Mouse (Mus musculus): ENCODE results near the gene Cacng5. TPM values are rescaled to one million over a fixed set of nuclear protein-coding genes. Genes with fewer than 3 reads are reported as not detected.

Gene Cacng5
- polyA plus RNA-seq, 1 experiment from 2014 or later = 0.82 TPM

DNA sequence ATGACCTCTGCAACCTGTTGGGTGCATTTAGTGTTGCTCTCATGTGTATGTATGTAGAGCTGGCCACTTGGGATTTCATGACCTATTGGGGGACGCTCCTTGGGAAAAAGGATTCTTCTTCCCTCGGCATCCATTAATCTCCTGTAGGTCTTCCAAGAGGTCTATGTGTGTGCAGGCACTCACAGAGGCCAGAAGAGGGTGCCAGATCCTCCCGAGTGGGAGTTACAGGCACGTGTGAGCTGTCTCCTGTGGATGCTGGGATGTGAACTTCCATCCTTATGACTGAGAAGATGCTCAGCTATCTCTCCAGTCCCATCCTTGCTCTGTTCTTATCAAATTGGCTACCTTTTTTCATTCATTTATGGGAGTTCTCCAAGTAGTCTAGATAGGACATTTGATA, 14.4 kb downstream of the Cacng5 start:
- Histone ChIP-seq H3K4me2 (replicated peaks; ENCODE audit: low read depth, low read length) (no peak overlapping the region), H3K4me3 (ENCODE audit: low read depth, low read length) (no peak overlapping the region), H3K27ac (ENCODE audit: low read depth, low read length) (no peak overlapping the region), H3K27me3 (ENCODE audit: control insufficient read depth, insufficient read depth, low read length) (no peaks in the 10 kb centered on the region), H3K4me1 (replicated peaks; ENCODE audit: control insufficient read depth, insufficient read depth, low read length) (no peaks in the 10 kb centered on the region), H3K9ac (ENCODE audit: low read depth, low read length) (no peak overlapping the region), H3K9me3 (ENCODE audit: control insufficient read depth, low read length) (no peaks in the 10 kb centered on the region), H3K36me3 (ENCODE audit: control insufficient read depth, insufficient read depth, low read length) (no peaks in the 10 kb centered on the region)
- peak; percentile 29 for DNase-seq (ENCODE audit: low spot score)
- ATAC-seq (ENCODE audit: low FRiP score) = no peak
- 45% methylated on average over 4 of the region's 4 CpGs for WGBS

GRCm38 (mm10) chr11:107898698-107899097, 16.2 kb downstream of the Cacng5 start:
- 62% methylated on average over 2 of the region's 2 CpGs for WGBS
- Histone ChIP-seq H3K27ac (ENCODE audit: low read depth, low read length) (no peak overlapping the region), H3K4me3 (ENCODE audit: low read depth, low read length) (no peak overlapping the region), H3K9ac (ENCODE audit: low read depth, low read length) (no peak overlapping the region), H3K36me3 (ENCODE audit: control insufficient read depth, insufficient read depth, low read length) (no peaks in the 10 kb centered on the region), H3K9me3 (ENCODE audit: control insufficient read depth, low read length) (no peaks in the 10 kb centered on the region), H3K27me3 (ENCODE audit: control insufficient read depth, insufficient read depth, low read length) (no peaks in the 10 kb centered on the region), H3K4me2 (replicated peaks; ENCODE audit: low read depth, low read length) (no peak overlapping the region), H3K4me1 (replicated peaks; ENCODE audit: control insufficient read depth, insufficient read depth, low read length) (no peaks in the 10 kb centered on the region)
- ATAC-seq (ENCODE audit: low FRiP score) (no peak), DNase-seq (ENCODE audit: low spot score) (no peak)

- no peak overlapping the region for H3K27ac ChIP-seq (ENCODE audit: low read depth, low read length)
- no peaks in the 10 kb centered on the region for H3K9me3 ChIP-seq (ENCODE audit: control insufficient read depth, low read length)
- no peaks in the 10 kb centered on the region for H3K27me3 ChIP-seq (ENCODE audit: control insufficient read depth, insufficient read depth, low read length)
- WGBS = 76% methylated on average over 4 of the region's 4 CpGs
- no peaks in the 10 kb centered on the region for H3K36me3 ChIP-seq (ENCODE audit: control insufficient read depth, insufficient read depth, low read length)
- H3K4me2 ChIP-seq (replicated peaks; ENCODE audit: low read depth, low read length) = no peak overlapping the region
- DNase-seq (ENCODE audit: low spot score) (no peak), ATAC-seq (ENCODE audit: low FRiP score) (no peak)
- H3K4me1 ChIP-seq (replicated peaks; ENCODE audit: control insufficient read depth, insufficient read depth, low read length) = no peaks in the 10 kb centered on the region
- no peak overlapping the region for H3K9ac ChIP-seq (ENCODE audit: low read depth, low read length)
- H3K4me3 ChIP-seq (ENCODE audit: low read depth, low read length) = no peak overlapping the region
These were observed 19.2 kb downstream of the Cacng5 start for GRCm38 (mm10) chr11:107895635-107896034.

DNA sequence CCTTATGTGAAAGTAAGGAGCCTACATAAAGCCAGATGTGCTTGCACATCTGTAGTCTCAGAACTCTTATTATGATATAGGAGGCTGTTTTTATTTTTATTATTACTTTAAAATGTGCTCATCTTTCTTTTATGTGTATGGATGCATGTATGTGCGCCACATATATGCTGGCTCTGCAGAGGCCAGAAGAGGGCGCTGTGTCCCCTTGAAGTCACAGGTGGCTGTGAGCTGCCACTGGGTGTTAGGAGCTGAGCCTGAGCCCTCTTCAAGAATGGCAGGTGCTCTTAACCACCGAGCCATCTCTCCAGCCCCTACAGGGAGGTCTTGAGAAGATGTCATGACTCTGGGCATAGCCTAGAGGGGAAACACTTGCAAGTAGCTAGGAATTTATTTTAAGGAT, 23.5 kb downstream of the Cacng5 start:
- no peak for DNase-seq (ENCODE audit: low spot score)
- no peak for ATAC-seq (ENCODE audit: low FRiP score)

GRCm38 (mm10) chr11:107887342-107887741, 27.5 kb downstream of the Cacng5 start:
- no peak for DNase-seq (ENCODE audit: low spot score)
- H3K4me1 ChIP-seq (replicated peaks; ENCODE audit: control insufficient read depth, insufficient read depth, low read length) = no peaks in the 10 kb centered on the region

More for the DNA sequence above, 23.5 kb downstream of the Cacng5 start:
- H3K27ac ChIP-seq (ENCODE audit: low read depth, low read length) = no peak overlapping the region
- no peaks in the 10 kb centered on the region for H3K4me1 ChIP-seq (replicated peaks; ENCODE audit: control insufficient read depth, insufficient read depth, low read length)
- H3K4me3 ChIP-seq (ENCODE audit: low read depth, low read length) = no peak overlapping the region
- WGBS = 87% methylated on average over 3 of the region's 3 CpGs
- no peaks in the 10 kb centered on the region for H3K27me3 ChIP-seq (ENCODE audit: control insufficient read depth, insufficient read depth, low read length)
- H3K36me3 ChIP-seq (ENCODE audit: control insufficient read depth, insufficient read depth, low read length) = no peaks in the 10 kb centered on the region
- no peak overlapping the region for H3K9ac ChIP-seq (ENCODE audit: low read depth, low read length)
- no peak overlapping the region for H3K4me2 ChIP-seq (replicated peaks; ENCODE audit: low read depth, low read length)
- no peaks in the 10 kb centered on the region for H3K9me3 ChIP-seq (ENCODE audit: control insufficient read depth, low read length)

GRCm38 (mm10) chr11:107876840-107877239, 38.0 kb downstream of the Cacng5 start:
- Histone ChIP-seq H3K4me2 (replicated peaks; ENCODE audit: low read depth, low read length) (no peak overlapping the region), H3K4me3 (ENCODE audit: low read depth, low read length) (no peak overlapping the region), H3K36me3 (ENCODE audit: control insufficient read depth, insufficient read depth, low read length) (no peaks in the 10 kb centered on the region), H3K9me3 (ENCODE audit: control insufficient read depth, low read length) (no peaks in the 10 kb centered on the region), H3K4me1 (replicated peaks; ENCODE audit: control insufficient read depth, insufficient read depth, low read length) (no peaks in the 10 kb centered on the region), H3K27me3 (ENCODE audit: control insufficient read depth, insufficient read depth, low read length) (no peaks in the 10 kb centered on the region), H3K27ac (ENCODE audit: low read depth, low read length) (no peak overlapping the region), H3K9ac (ENCODE audit: low read depth, low read length) (no peak overlapping the region)
- DNase-seq (ENCODE audit: low spot score) (no peak), ATAC-seq (ENCODE audit: low FRiP score) (no peak)
- WGBS = 75% methylated on average over 5 of the region's 5 CpGs

More at GRCm38 (mm10) chr11:107887342-107887741, 27.5 kb downstream of the Cacng5 start:
- 91% methylated on average over 6 of the region's 6 CpGs for WGBS
- H3K27me3 ChIP-seq (ENCODE audit: control insufficient read depth, insufficient read depth, low read length) = no peaks in the 10 kb centered on the region
- no peaks in the 10 kb centered on the region for H3K9me3 ChIP-seq (ENCODE audit: control insufficient read depth, low read length)
- H3K9ac ChIP-seq (ENCODE audit: low read depth, low read length) = no peak overlapping the region
- ATAC-seq (ENCODE audit: low FRiP score) = no peak
- no peaks in the 10 kb centered on the region for H3K36me3 ChIP-seq (ENCODE audit: control insufficient read depth, insufficient read depth, low read length)
- H3K4me3 ChIP-seq (ENCODE audit: low read depth, low read length) = no peak overlapping the region
- H3K27ac ChIP-seq (ENCODE audit: low read depth, low read length) = no peak overlapping the region
- no peak overlapping the region for H3K4me2 ChIP-seq (replicated peaks; ENCODE audit: low read depth, low read length)

- H3K36me3 ChIP-seq (ENCODE audit: control insufficient read depth, insufficient read depth, low read length) = no peaks in the 10 kb centered on the region
- no peak overlapping the region for H3K27ac ChIP-seq (ENCODE audit: low read depth, low read length)
- H3K27me3 ChIP-seq (ENCODE audit: control insufficient read depth, insufficient read depth, low read length) = no peaks in the 10 kb centered on the region
- H3K9me3 ChIP-seq (ENCODE audit: control insufficient read depth, low read length) = no peaks in the 10 kb centered on the region
- 84% methylated on average over 18 of the region's 18 CpGs for WGBS
- no peak overlapping the region for H3K9ac ChIP-seq (ENCODE audit: low read depth, low read length)
- no peaks in the 10 kb centered on the region for H3K4me1 ChIP-seq (replicated peaks; ENCODE audit: control insufficient read depth, insufficient read depth, low read length)
- no peak for DNase-seq (ENCODE audit: low spot score)
- no peak overlapping the region for H3K4me2 ChIP-seq (replicated peaks; ENCODE audit: low read depth, low read length)
- ATAC-seq (ENCODE audit: low FRiP score) = no peak
- H3K4me3 ChIP-seq (ENCODE audit: low read depth, low read length) = no peak overlapping the region
These were observed 38.9 kb downstream of the Cacng5 start for GRCm38 (mm10) chr11:107875861-107876494.

- DNase-seq (ENCODE audit: low spot score) = no peak
- WGBS = 68% methylated on average over 6 of the region's 6 CpGs
These were observed 42.1 kb downstream of the Cacng5 start for GRCm38 (mm10) chr11:107872743-107873142.

DNA sequence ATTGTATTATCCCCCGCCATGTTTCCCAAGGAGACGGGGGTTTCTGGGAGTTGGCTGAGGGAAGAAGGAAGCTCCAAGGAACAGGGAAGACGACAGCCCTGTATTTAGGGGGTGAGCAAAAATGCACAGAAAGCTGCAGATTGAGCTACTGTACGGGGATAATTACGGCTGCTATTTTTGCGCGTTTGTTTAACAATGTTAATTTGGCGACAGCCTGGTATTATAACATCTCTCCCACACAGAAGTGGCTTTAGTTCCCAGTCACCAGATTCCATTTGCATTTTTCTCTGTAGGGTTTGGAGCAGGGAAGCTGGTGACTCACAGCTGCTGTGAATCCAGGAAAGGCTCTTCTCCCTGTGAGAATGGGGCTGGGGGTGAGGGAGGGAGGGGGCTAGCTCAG, 47.3 kb downstream of the Cacng5 start:
- DNase-seq (ENCODE audit: low spot score) = no peak
- H3K27ac ChIP-seq (ENCODE audit: low read depth, low read length) = no peak overlapping the region
- ATAC-seq (ENCODE audit: low FRiP score) = no peak

More at GRCm38 (mm10) chr11:107872743-107873142, 42.1 kb downstream of the Cacng5 start:
- no peaks in the 10 kb centered on the region for H3K4me1 ChIP-seq (replicated peaks; ENCODE audit: control insufficient read depth, insufficient read depth, low read length)
- H3K27ac ChIP-seq (ENCODE audit: low read depth, low read length) = no peak overlapping the region
- no peak for ATAC-seq (ENCODE audit: low FRiP score)
- no peak overlapping the region for H3K4me3 ChIP-seq (ENCODE audit: low read depth, low read length)
- H3K9me3 ChIP-seq (ENCODE audit: control insufficient read depth, low read length) = no peaks in the 10 kb centered on the region
- H3K36me3 ChIP-seq (ENCODE audit: control insufficient read depth, insufficient read depth, low read length) = no peaks in the 10 kb centered on the region
- no peak overlapping the region for H3K9ac ChIP-seq (ENCODE audit: low read depth, low read length)
- H3K4me2 ChIP-seq (replicated peaks; ENCODE audit: low read depth, low read length) = no peak overlapping the region
- H3K27me3 ChIP-seq (ENCODE audit: control insufficient read depth, insufficient read depth, low read length) = no peaks in the 10 kb centered on the region

More for the DNA sequence above, 47.3 kb downstream of the Cacng5 start:
- WGBS = 87% methylated on average over 8 of the region's 8 CpGs
- no peak overlapping the region for H3K4me2 ChIP-seq (replicated peaks; ENCODE audit: low read depth, low read length)
- H3K4me3 ChIP-seq (ENCODE audit: low read depth, low read length) = no peak overlapping the region
- no peaks in the 10 kb centered on the region for H3K9me3 ChIP-seq (ENCODE audit: control insufficient read depth, low read length)
- no peaks in the 10 kb centered on the region for H3K36me3 ChIP-seq (ENCODE audit: control insufficient read depth, insufficient read depth, low read length)
- H3K9ac ChIP-seq (ENCODE audit: low read depth, low read length) = no peak overlapping the region
- H3K4me1 ChIP-seq (replicated peaks; ENCODE audit: control insufficient read depth, insufficient read depth, low read length) = no peaks in the 10 kb centered on the region
- no peaks in the 10 kb centered on the region for H3K27me3 ChIP-seq (ENCODE audit: control insufficient read depth, insufficient read depth, low read length)
